Mouse (Mus musculus) cerebellum, adult 2 months (tissue): ENCODE data around the gene Eefsec.

Experiments used
- CTCF ChIP-seq: fragments of 200-500 bp; IDR thresholded peaks from 2 replicates; pipeline ENCODE4 v1.5.1; 2011; ENCODE audit warnings: low read depth, mild to moderate bottlenecking, control low read depth, low read length, moderate library complexity, borderline replicate concordance; ENCODE audit not compliant: insufficient read depth
- POLR2A ChIP-seq: fragments of 200-500 bp; IDR thresholded peaks from 2 replicates; pipeline ENCODE4 v1.6.1; 2011; ENCODE audit warnings: low read length, control low read depth, borderline replicate concordance; ENCODE audit not compliant: insufficient read depth

GRCm38 (mm10) chr6:88290129-88290766 is 156.1 kb downstream of the Eefsec start:
- TF ChIP-seq CTCF (no peak), POLR2A (no peak)
